Mouse (Mus musculus) lung, postnatal 36 days (tissue): ENCODE data around the gene Slc27a5.
A peak's percentile ranks its signal among the peaks of the same experiment; 100 is the strongest.

Source experiments
- DNase-seq: peaks from one replicate; pipeline ENCODE4 v3.0.0; 2022; ENCODE audit warnings: mixed read lengths

Gene Slc27a5

GRCm38 (mm10) chr7:12998053-12998452 is at the start of gene Slc27a5:
TSS of gene Slc27a5 (minus strand) at chr7:12998192.
- DNase-seq: no peak

GRCm38 (mm10) chr7:13046084-13046483 is 48.1 kb upstream of the Slc27a5 start:
- peak; percentile 89 for DNase-seq

GRCm38 (mm10) chr7:13044254-13044625 is 46.2 kb upstream of the Slc27a5 start:
- DNase-seq: no peak

GRCm38 (mm10) chr7:13043445-13044253 is 45.7 kb upstream of the Slc27a5 start:
- DNase-seq: no peak

GRCm38 (mm10) chr7:13043120-13043444 is 45.1 kb upstream of the Slc27a5 start:
- no peak for DNase-seq

- DNase-seq: no peak
These were observed 44.5 kb upstream of the Slc27a5 start for GRCm38 (mm10) chr7:13042511-13042910.

GRCm38 (mm10) chr7:13041256-13041655 is 43.3 kb upstream of the Slc27a5 start:
- DNase-seq: no peak

- DNase-seq: no peak
These were observed 41.2 kb upstream of the Slc27a5 start for GRCm38 (mm10) chr7:13039181-13039580.

GRCm38 (mm10) chr7:13038621-13039169 is 40.7 kb upstream of the Slc27a5 start:
- DNase-seq: peak; percentile 54

- DNase-seq: peak; percentile 99
These were observed 40.0 kb upstream of the Slc27a5 start, which contains the start of gene Ube2m for GRCm38 (mm10) chr7:13037901-13038555. TSS of gene Ube2m (minus strand) at chr7:13038275.

- no peak for DNase-seq
These were observed 39.4 kb upstream of the Slc27a5 start for GRCm38 (mm10) chr7:13037366-13037765.

- no peak for DNase-seq
These were observed 38.8 kb upstream of the Slc27a5 start for GRCm38 (mm10) chr7:13036806-13037205.

GRCm38 (mm10) chr7:13035211-13035855 is 37.3 kb upstream of the Slc27a5 start:
- no peak for DNase-seq

- DNase-seq: peak; percentile 98
These were observed 36.4 kb upstream of the Slc27a5 start, which contains the start of gene Chmp2a for GRCm38 (mm10) chr7:13034148-13034977. TSS of gene Chmp2a (minus strand) at chr7:13034807.

GRCm38 (mm10) chr7:13033451-13034147 is 35.6 kb upstream of the Slc27a5 start:
- DNase-seq: no peak

- DNase-seq: no peak
These were observed 34.5 kb upstream of the Slc27a5 start for GRCm38 (mm10) chr7:13032541-13032940.

- DNase-seq: no peak
These were observed 34.0 kb upstream of the Slc27a5 start for GRCm38 (mm10) chr7:13031983-13032382.

- DNase-seq: peak; percentile 32
These were observed 33.1 kb upstream of the Slc27a5 start for GRCm38 (mm10) chr7:13031069-13031468.

- no peak for DNase-seq
These were observed 31.0 kb upstream of the Slc27a5 start for GRCm38 (mm10) chr7:13028986-13029385.

GRCm38 (mm10) chr7:13025511-13026112 is 27.6 kb upstream of the Slc27a5 start:
- no peak for DNase-seq

- peak; percentile 64 for DNase-seq
These were observed 26.8 kb upstream of the Slc27a5 start for GRCm38 (mm10) chr7:13024805-13025204.
